Mouse (Mus musculus) limb, embryonic 14.5 days (tissue): ENCODE measurements around the gene Rcbtb2. TPM values are rescaled to one million over a fixed set of nuclear protein-coding genes. Genes with fewer than 3 reads are reported as not detected.
"Not testable (repeated sequence)": the region's sequence is repeated elsewhere in the genome, so short reads cannot be mapped to it uniquely, and the experiment has no call there.

Experiments
- ATAC-seq: fragments of 200-750 bp; cut with Nextera tagmentation; 2 replicates; pipeline ENCODE4 v1.8.0; 2017; ENCODE audit warnings: low read depth, moderate number of reproducible peaks, moderate TSS enrichment; ENCODE audit not compliant: low FRiP score
- DNase-seq: peaks from one replicate; pipeline ENCODE4 v3.0.0-alpha.2; 2015; ENCODE audit warnings: low spot score
- H3K27ac ChIP-seq: fragments of 300-500 bp; sonication (generic); replicated peaks from 2 replicates; pipeline ENCODE4 v1.5.1; 2014; ENCODE audit warnings: low read depth, mild to moderate bottlenecking, low read length, moderate library complexity, mixed read lengths
- H3K27me3 ChIP-seq: fragments of 300-500 bp; sonication (generic); 2 replicates; pipeline ENCODE4 v1.6.1; 2014; ENCODE audit warnings: low read length, mixed read lengths; ENCODE audit not compliant: control insufficient read depth, insufficient read depth
- H3K36me3 ChIP-seq: fragments of 300-500 bp; sonication (generic); 2 replicates; pipeline ENCODE4 v1.6.1; 2014; ENCODE audit warnings: mild to moderate bottlenecking, low read length, moderate library complexity, mixed read lengths; ENCODE audit not compliant: control insufficient read depth, insufficient read depth
- H3K4me1 ChIP-seq: fragments of 300-500 bp; sonication (generic); 2 replicates; pipeline ENCODE4 v1.6.1; 2014; ENCODE audit warnings: antibody characterized with exemption, low read length, mixed read lengths; ENCODE audit not compliant: control insufficient read depth, insufficient read depth
- H3K4me2 ChIP-seq: fragments of 300-500 bp; sonication (generic); replicated peaks from 2 replicates; pipeline ENCODE4 v1.6.1; 2014; ENCODE audit warnings: low read depth, mild to moderate bottlenecking, low read length, moderate library complexity; ENCODE audit not compliant: severe bottlenecking
- H3K4me3 ChIP-seq: fragments of 300-500 bp; sonication (generic); replicated peaks from 2 replicates; pipeline ENCODE4 v1.5.1; 2014; ENCODE audit warnings: low read length
- H3K9ac ChIP-seq: fragments of 300-500 bp; sonication (generic); 2 replicates; pipeline ENCODE4 v1.6.1; 2014; ENCODE audit warnings: mild to moderate bottlenecking, low read depth, low read length, moderate library complexity; ENCODE audit not compliant: severe bottlenecking
- H3K9me3 ChIP-seq: fragments of 300-500 bp; sonication (generic); 2 replicates; pipeline ENCODE4 v1.6.1; 2016; ENCODE audit warnings: low read length; ENCODE audit not compliant: control insufficient read depth
- POLR2A ChIP-seq: fragments of 200-500 bp; IDR thresholded peaks from 2 replicates; pipeline ENCODE4 v1.8.0; 2012; ENCODE audit warnings: inconsistent platforms, mild to moderate bottlenecking, moderate library complexity, borderline replicate concordance; ENCODE audit not compliant: insufficient read depth, insufficient read length; ENCODE audit errors: extremely low read depth
- WGBS: fragments of 180-500 bp; shearing (Covaris S2); extraction: QIAGEN DNeasy Blood & Tissue Kit; methylation state at CpG from one replicate; pipeline ENCODE4 v1.1.7; 2014; 5-methylcytosine and 5-hydroxymethylcytosine counted together
- polyA plus RNA-seq, 2 experiments: library from polyadenylated mRNA; depleted of rRNA in 1 of 2; stranded (reverse) in 1 of 2; unstranded in 1 of 2; fragments of >200 nt; fragmentation: Nextera tagmentation in 1 of 2; extraction: Ambion mirVana in 1 of 2; gene quantifications; 2 replicates each; pipeline versions ENCODE4 v1.2.1 to v1.2.3; 2012 to 2014

The Rcbtb2 gene
- polyA plus RNA-seq, 2 experiments, result 87.0 to 98.8 TPM

DNA sequence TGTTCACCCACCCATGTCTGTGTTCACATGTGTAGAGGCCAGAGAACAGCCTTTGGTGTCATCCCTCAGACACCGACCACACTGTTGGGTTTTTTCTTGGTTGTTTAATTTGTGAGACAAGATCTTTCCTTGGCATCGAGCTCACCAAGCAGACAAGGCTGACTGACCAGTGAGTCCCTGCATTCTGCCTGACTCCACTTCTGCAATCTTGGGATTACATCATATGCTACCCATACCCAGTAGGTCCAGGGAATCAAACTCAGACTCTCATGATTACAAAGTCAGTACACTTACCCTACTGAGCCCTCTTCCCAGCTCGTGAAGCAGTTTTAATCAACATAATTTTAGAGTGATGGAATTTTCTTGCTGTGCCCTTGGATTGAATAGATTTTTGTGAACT, 30.0 kb upstream of the Rcbtb2 start:
- H3K9me3 ChIP-seq, result no peaks in the 10 kb centered on the region
- no peak for ATAC-seq
- H3K27ac ChIP-seq, result no peak overlapping the region
- no peak for DNase-seq
- no peaks in the 10 kb centered on the region for H3K27me3 ChIP-seq
- H3K4me2 ChIP-seq, result no peak overlapping the region
- no peak overlapping the region for H3K9ac ChIP-seq
- no peaks in the 10 kb centered on the region for H3K36me3 ChIP-seq
- no peak overlapping the region for H3K4me3 ChIP-seq
- 90% methylated on average over 3 of the region's 3 CpGs for WGBS
- H3K4me1 ChIP-seq, result no peaks in the 10 kb centered on the region; the same call in 1 of the 2 replicates
- TF ChIP-seq POLR2A, result no peak

- Histone ChIP-seq H3K4me3 (no peak overlapping the region), H3K9ac (no peak overlapping the region), H3K4me1 (no peaks in the 10 kb centered on the region; the same call in 1 of the 2 replicates), H3K36me3 (no peaks in the 10 kb centered on the region), H3K27ac (no peak overlapping the region), H3K27me3 (no peaks in the 10 kb centered on the region), H3K9me3 (no peaks in the 10 kb centered on the region), H3K4me2 (no peak overlapping the region)
- no peak for DNase-seq
- ATAC-seq, result no peak; the same call in 1 of the 2 replicates
- WGBS, result 37% methylated on average over 13 of the region's 13 CpGs
- TF ChIP-seq POLR2A, result no peak
These were observed 27.9 kb upstream of the Rcbtb2 start for GRCm38 (mm10) chr14:73094802-73095550.

- no peak for TF ChIP-seq POLR2A
- Histone ChIP-seq H3K9me3 (no peaks in the 10 kb centered on the region), H3K4me1 (no peaks in the 10 kb centered on the region; the same call in 1 of the 2 replicates), H3K4me3 (no peak overlapping the region), H3K27ac (no peak overlapping the region), H3K36me3 (no peaks in the 10 kb centered on the region), H3K9ac (no peak overlapping the region), H3K4me2 (no peak overlapping the region), H3K27me3 (no peaks in the 10 kb centered on the region)
- WGBS, result 41% methylated on average over 10 of the region's 10 CpGs
- ATAC-seq (no peak), DNase-seq (peak; percentile 43)
These were observed 24.0 kb upstream of the Rcbtb2 start for GRCm38 (mm10) chr14:73098677-73099387.

- Histone ChIP-seq H3K4me1 (peaks cover 9% of the 10 kb centered on the region), H3K9ac (no peak overlapping the region), H3K27ac (no peak overlapping the region), H3K36me3 (no peaks in the 10 kb centered on the region), H3K4me3 (no peak overlapping the region), H3K9me3 (no peaks in the 10 kb centered on the region), H3K27me3 (no peaks in the 10 kb centered on the region), H3K4me2 (no peak overlapping the region)
- no peak for ATAC-seq
- TF ChIP-seq POLR2A, result no peak
- 41% methylated on average over 12 of the region's 12 CpGs for WGBS
- DNase-seq, result no peak
These were observed 20.5 kb upstream of the Rcbtb2 start for GRCm38 (mm10) chr14:73102270-73102865.

DNA sequence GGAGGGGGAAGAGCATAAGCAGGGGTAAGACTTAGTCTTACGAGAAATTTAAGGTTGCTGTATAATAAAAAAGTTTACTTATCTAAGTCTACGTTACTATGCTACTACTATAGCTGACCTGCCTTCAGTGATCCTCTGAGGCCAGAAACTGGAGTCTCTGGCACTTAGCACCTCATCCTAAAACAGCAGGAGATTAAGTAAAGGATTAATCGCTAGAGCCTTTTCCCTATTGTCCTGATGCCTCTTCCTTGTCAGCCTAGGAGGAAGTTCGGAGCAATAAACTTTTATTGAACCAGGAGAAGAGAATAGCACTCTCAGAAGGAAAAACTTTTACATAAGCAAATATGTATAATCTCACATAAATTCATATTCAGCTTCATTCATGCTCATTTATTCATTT, 19.9 kb upstream of the Rcbtb2 start:
- H3K4me1 ChIP-seq, H3K4me3 ChIP-seq, H3K9me3 ChIP-seq, H3K9ac ChIP-seq, H3K27me3 ChIP-seq, H3K27ac ChIP-seq, H3K36me3 ChIP-seq, H3K4me2 ChIP-seq, ATAC-seq, DNase-seq: not testable (repeated sequence)
- WGBS, result 14% methylated on average over 4 of the region's 4 CpGs
